Mouse (Mus musculus): ENCODE measurements around the gene Ptpn13.

Ptpn13 gene

GRCm38 (mm10) chr5:103628499-103628898, 203.5 kb downstream of the Ptpn13 start:
- in situ Hi-C loops (cut with MboI; ENCODE audit: unreplicated experiment in 2 of 2), result no loop called here

GRCm38 (mm10) chr5:103629111-103629764, 204.2 kb downstream of the Ptpn13 start, which contains the start of gene Slc10a6:
Gene Slc10a6 (minus strand): TSS chr5:103629403.
- in situ Hi-C loops (cut with MboI; ENCODE audit: unreplicated experiment in 2 of 2), result no loop called here

- in situ Hi-C loops (cut with MboI; ENCODE audit: unreplicated experiment in 2 of 2), result no loop called here
Observed at GRCm38 (mm10) chr5:103629854-103630580, 205.0 kb downstream of the Ptpn13 start.

GRCm38 (mm10) chr5:103637162-103637561, 212.2 kb downstream of the Ptpn13 start:
- in situ Hi-C loops (cut with MboI; ENCODE audit: unreplicated experiment in 2 of 2), result no loop called here

DNA sequence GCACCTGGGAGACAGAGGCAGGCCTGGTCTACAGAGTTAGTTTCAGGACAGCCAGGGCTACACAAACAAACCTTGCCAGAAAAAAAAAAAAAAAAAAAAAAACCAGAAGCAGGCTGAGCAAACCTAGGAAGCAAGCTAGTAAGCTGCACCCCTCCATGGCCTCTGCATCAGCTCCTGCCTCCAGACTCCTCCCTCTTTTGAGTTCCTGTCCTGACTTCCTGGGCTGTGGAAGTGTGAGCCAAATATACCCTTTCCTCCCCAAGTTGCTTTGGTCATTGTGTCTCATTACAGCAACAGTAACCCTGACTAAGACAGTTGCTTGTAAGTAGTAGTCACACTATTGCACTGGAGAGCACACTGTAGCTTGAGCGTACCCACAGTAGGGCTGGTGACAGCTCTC, 219.2 kb downstream of the Ptpn13 start:
- in situ Hi-C loops (cut with MboI; ENCODE audit: unreplicated experiment in 2 of 2), result no loop called here

DNA sequence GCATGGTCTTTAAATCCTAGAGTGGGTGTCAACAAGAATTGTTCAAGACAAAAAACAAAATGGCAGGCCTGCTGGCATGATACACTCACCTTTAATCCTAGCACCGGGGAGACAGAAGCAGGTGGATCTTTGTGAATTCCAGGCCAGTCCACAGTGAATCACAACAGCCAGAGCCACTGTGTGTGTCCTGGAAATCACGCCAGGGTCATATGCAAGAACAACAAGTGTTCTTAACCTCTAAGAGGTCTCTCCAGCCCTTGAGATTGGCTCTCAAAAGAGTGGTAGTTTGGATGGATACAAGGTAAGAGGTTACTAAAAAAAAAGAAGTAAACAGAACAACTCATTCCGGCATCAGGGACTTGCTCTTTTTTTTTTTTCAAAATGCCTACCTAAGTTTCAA, 222.3 kb downstream of the Ptpn13 start:
- in situ Hi-C loops (cut with MboI; ENCODE audit: unreplicated experiment in 2 of 2), result no loop called here

Measured in v-Abl transformed pro-B cells (cell line).